Mouse (Mus musculus) lung, postnatal 25 days (tissue): Measurements from ENCODE around the gene Gpc2.

Experiments used
- DNase-seq: peaks from one replicate; pipeline ENCODE4 v3.0.0; 2022; ENCODE audit warnings: low spot score

Gene Gpc2

GRCm38 (mm10) chr5:138262001-138262400, 17.8 kb downstream of the Gpc2 start:
- DNase-seq: no peak

GRCm38 (mm10) chr5:138260834-138261233, 19.0 kb downstream of the Gpc2 start:
- DNase-seq: no peak

- DNase-seq: no peak
These were observed 19.8 kb downstream of the Gpc2 start for GRCm38 (mm10) chr5:138260051-138260450.

- DNase-seq: no peak
These were observed 20.8 kb downstream of the Gpc2 start for GRCm38 (mm10) chr5:138258993-138259392.

- DNase-seq: no peak
These were observed 21.3 kb downstream of the Gpc2 start for GRCm38 (mm10) chr5:138258542-138258941.

GRCm38 (mm10) chr5:138258078-138258477, 21.7 kb downstream of the Gpc2 start:
- no peak for DNase-seq

GRCm38 (mm10) chr5:138257585-138257978, 22.2 kb downstream of the Gpc2 start:
- no peak for DNase-seq

- peak; percentile 50 for DNase-seq
These were observed 22.7 kb downstream of the Gpc2 start for GRCm38 (mm10) chr5:138256966-138257584.

- DNase-seq: no peak
These were observed 23.7 kb downstream of the Gpc2 start for GRCm38 (mm10) chr5:138256094-138256467.

- peak; percentile 98 for DNase-seq
These were observed 24.3 kb downstream of the Gpc2 start, which contains the start of gene Lamtor4 for GRCm38 (mm10) chr5:138255353-138256093. Lamtor4 (plus strand) TSS chr5:138255482.

- DNase-seq: no peak
These were observed 26.7 kb downstream of the Gpc2 start for GRCm38 (mm10) chr5:138253061-138253460.

- no peak for DNase-seq
These were observed 28.7 kb downstream of the Gpc2 start for GRCm38 (mm10) chr5:138251144-138251543.

GRCm38 (mm10) chr5:138241511-138241910, 38.3 kb downstream of the Gpc2 start:
- no peak for DNase-seq

- DNase-seq: no peak
These were observed 45.6 kb downstream of the Gpc2 start for GRCm38 (mm10) chr5:138234224-138234623.

GRCm38 (mm10) chr5:138233778-138234177, 46.0 kb downstream of the Gpc2 start:
- no peak for DNase-seq

- DNase-seq: no peak
These were observed 50.3 kb downstream of the Gpc2 start for GRCm38 (mm10) chr5:138229511-138229910.

- DNase-seq: peak; percentile 30
These were observed 51.8 kb downstream of the Gpc2 start for GRCm38 (mm10) chr5:138228026-138228425.

- DNase-seq: peak; percentile 18
These were observed 52.4 kb downstream of the Gpc2 start for GRCm38 (mm10) chr5:138227367-138227766.

GRCm38 (mm10) chr5:138226491-138226890, 53.3 kb downstream of the Gpc2 start:
- DNase-seq: no peak

GRCm38 (mm10) chr5:138225700-138226099, 54.1 kb downstream of the Gpc2 start, which contains the start of gene Nxpe5:
Nxpe5 (plus strand) TSS chr5:138225898.
- DNase-seq: no peak
